Mouse (Mus musculus): ENCODE data around the gene Spata21.

Spata21 gene

GRCm38 (mm10) chr4:141074109-141074508 is 14.0 kb upstream of the Spata21 start:
- DNase-seq (ENCODE audit: low spot score in 2 of 2), result no peak

- no peak for DNase-seq (ENCODE audit: low spot score in 2 of 2)
Measured at GRCm38 (mm10) chr4:141076761-141077506, 11.2 kb upstream of the Spata21 start.

GRCm38 (mm10) chr4:141077681-141078509 is 10.2 kb upstream of the Spata21 start, which contains the start of gene Necap2:
Necap2 (minus strand) TSS chr4:141078357.
- DNase-seq (ENCODE audit: low spot score in 2 of 2), result peak; percentile 91 to 94

GRCm38 (mm10) chr4:141078510-141079137 is 9.5 kb upstream of the Spata21 start:
- DNase-seq (ENCODE audit: low spot score in 2 of 2), result no peak

- no peak for DNase-seq (ENCODE audit: low spot score in 2 of 2)
Measured at GRCm38 (mm10) chr4:141086862-141087261, 1.3 kb upstream of the Spata21 start.

- DNase-seq (ENCODE audit: low spot score in 2 of 2), result no peak
Measured at GRCm38 (mm10) chr4:141088714-141089113, 581 bp downstream of the Spata21 start.

- no peak for DNase-seq (ENCODE audit: low spot score in 2 of 2)
Measured at GRCm38 (mm10) chr4:141095016-141095415, 6.9 kb downstream of the Spata21 start.

GRCm38 (mm10) chr4:141096710-141097109 is 8.6 kb downstream of the Spata21 start:
- no peak for DNase-seq (ENCODE audit: low spot score in 2 of 2)

- no peak for DNase-seq (ENCODE audit: low spot score in 2 of 2)
Measured at GRCm38 (mm10) chr4:141098935-141099334, 10.8 kb downstream of the Spata21 start.

GRCm38 (mm10) chr4:141099956-141100355 is 11.8 kb downstream of the Spata21 start:
- DNase-seq (ENCODE audit: low spot score in 2 of 2), result no peak

- no peak for DNase-seq (ENCODE audit: low spot score in 2 of 2)
Measured at GRCm38 (mm10) chr4:141101291-141101690, 13.2 kb downstream of the Spata21 start.

GRCm38 (mm10) chr4:141101855-141102254 is 13.7 kb downstream of the Spata21 start:
- DNase-seq (ENCODE audit: low spot score in 2 of 2), result no peak

GRCm38 (mm10) chr4:141106526-141107183 is 18.5 kb downstream of the Spata21 start:
- DNase-seq (ENCODE audit: low spot score in 2 of 2), result no peak

- no peak for DNase-seq (ENCODE audit: low spot score in 2 of 2)
Measured at GRCm38 (mm10) chr4:141108196-141108732, 20.1 kb downstream of the Spata21 start.

GRCm38 (mm10) chr4:141113831-141114230 is 25.7 kb downstream of the Spata21 start:
- DNase-seq (ENCODE audit: low spot score in 2 of 2), result peak in 1 of 2 experiments; percentile 23

- peak; percentile 40 to 52 for DNase-seq (ENCODE audit: low spot score in 2 of 2)
Measured at GRCm38 (mm10) chr4:141114521-141114981, 26.4 kb downstream of the Spata21 start.

GRCm38 (mm10) chr4:141115398-141115797 is 27.3 kb downstream of the Spata21 start:
- DNase-seq (ENCODE audit: low spot score in 2 of 2), result no peak

GRCm38 (mm10) chr4:141118691-141119090 is 30.6 kb downstream of the Spata21 start:
- no peak for DNase-seq (ENCODE audit: low spot score in 2 of 2)

GRCm38 (mm10) chr4:141120700-141121099 is 32.6 kb downstream of the Spata21 start:
- DNase-seq (ENCODE audit: low spot score in 2 of 2), result peak in 1 of 2 experiments; percentile 64

GRCm38 (mm10) chr4:141122663-141123062 is 34.5 kb downstream of the Spata21 start:
- no peak for DNase-seq (ENCODE audit: low spot score in 2 of 2)

GRCm38 (mm10) chr4:141123065-141123464 is 34.9 kb downstream of the Spata21 start:
- no peak for DNase-seq (ENCODE audit: low spot score in 2 of 2)

Data from frontal cortex, postnatal 10 days (tissue).